Mouse (Mus musculus) ES-Bruce4 (cell line): Measurements from ENCODE around the gene Pakap. TPM values are rescaled to one million over a fixed set of nuclear protein-coding genes. Genes with fewer than 3 reads are reported as not detected.

Experiments
- H3K27ac ChIP-seq: 2 replicates; pipeline ENCODE4 v1.5.1; 2012; ENCODE audit warnings: low read length, inconsistent platforms; ENCODE audit not compliant: insufficient read depth
- H3K27me3 ChIP-seq: 2 replicates; pipeline ENCODE4 v1.6.1; 2012; ENCODE audit warnings: mild to moderate bottlenecking, low read length, inconsistent platforms; ENCODE audit not compliant: control insufficient read depth, poor library complexity, insufficient read depth, severe bottlenecking
- H3K36me3 ChIP-seq: 2 replicates; pipeline ENCODE4 v1.6.1; 2012; ENCODE audit warnings: inconsistent platforms, mild to moderate bottlenecking, low read length, moderate library complexity; ENCODE audit not compliant: control insufficient read depth, poor library complexity, insufficient read depth, severe bottlenecking
- H3K4me1 ChIP-seq: one replicate; pipeline ENCODE4 v1.8.1; 2011; ENCODE audit warnings: low read length; ENCODE audit not compliant: control insufficient read depth, insufficient read depth
- H3K4me3 ChIP-seq: 2 replicates; pipeline ENCODE4 v1.5.1; 2011; ENCODE audit warnings: low read depth, mild to moderate bottlenecking, low read length
- H3K9ac ChIP-seq: 2 replicates; pipeline ENCODE4 v1.6.1; 2012; ENCODE audit warnings: low read depth, mild to moderate bottlenecking, inconsistent platforms; ENCODE audit not compliant: poor library complexity, severe bottlenecking
- H3K9me3 ChIP-seq: replicated peaks from 2 replicates; pipeline ENCODE4 v1.6.1; 2012; ENCODE audit warnings: mild to moderate bottlenecking, low read length, inconsistent platforms; ENCODE audit not compliant: control insufficient read depth, poor library complexity, insufficient read depth, severe bottlenecking
- CTCF ChIP-seq: IDR thresholded peaks from one replicate; pipeline ENCODE4 v1.8.1; 2011; ENCODE audit warnings: low read depth, low read length
- EP300 ChIP-seq: IDR thresholded peaks from 2 replicates; pipeline ENCODE4 v1.6.1; 2011; ENCODE audit warnings: low read depth, low read length; ENCODE audit not compliant: insufficient read depth
- POLR2A ChIP-seq: IDR thresholded peaks from one replicate; pipeline ENCODE4 v1.8.1; 2011; ENCODE audit warnings: low read length; ENCODE audit not compliant: insufficient read depth
- polyA plus RNA-seq: library from polyadenylated mRNA; stranded (reverse); fragments of >200 nt; gene quantifications from 2 replicates; pipeline ENCODE4 v1.2.4, GENCODE M21; 2011; ENCODE audit warnings: low read depth; ENCODE audit not compliant: missing spikeins, insufficient read depth, insufficient read length

Gene Pakap
- polyA plus RNA-seq, 1 experiment, result 2.4 TPM

GRCm38 (mm10) chr4:57762424-57762823, 194.4 kb downstream of the Pakap start:
- Histone ChIP-seq H3K27me3 (no peaks in the 10 kb centered on the region), H3K36me3 (no peaks in the 10 kb centered on the region), H3K9ac (no peak overlapping the region), H3K9me3 (no peaks in the 10 kb centered on the region), H3K27ac (no peak overlapping the region), H3K4me3 (no peak overlapping the region), H3K4me1 (peaks cover 5% of the 10 kb centered on the region)
- TF ChIP-seq EP300 (no peak), POLR2A (no peak), CTCF (no peak)

GRCm38 (mm10) chr4:57764392-57764791, 196.4 kb downstream of the Pakap start:
- H3K4me1 ChIP-seq, result peaks cover 3% of the 10 kb centered on the region
- H3K9ac ChIP-seq, result no peak overlapping the region
- no peaks in the 10 kb centered on the region for H3K36me3 ChIP-seq
- no peak overlapping the region for H3K27ac ChIP-seq
- no peaks in the 10 kb centered on the region for H3K9me3 ChIP-seq
- TF ChIP-seq CTCF (no peak), POLR2A (no peak), EP300 (no peak)
- H3K4me3 ChIP-seq, result no peak overlapping the region
- no peaks in the 10 kb centered on the region for H3K27me3 ChIP-seq

- no peak overlapping the region for H3K27ac ChIP-seq
- H3K27me3 ChIP-seq, result no peaks in the 10 kb centered on the region
- no peak overlapping the region for H3K4me3 ChIP-seq
- H3K9me3 ChIP-seq, result no peaks in the 10 kb centered on the region
- TF ChIP-seq EP300 (no peak), CTCF (no peak), POLR2A (no peak)
- peaks cover 4% of the 10 kb centered on the region for H3K4me1 ChIP-seq
- H3K36me3 ChIP-seq, result no peaks in the 10 kb centered on the region
- no peak overlapping the region for H3K9ac ChIP-seq
Measured at GRCm38 (mm10) chr4:57764926-57765325, 196.9 kb downstream of the Pakap start.

GRCm38 (mm10) chr4:57765806-57766205, 197.8 kb downstream of the Pakap start:
- peak; percentile 95 for TF ChIP-seq EP300
- TF ChIP-seq CTCF, result no peak
- TF ChIP-seq POLR2A, result no peak
- no peak overlapping the region for H3K9ac ChIP-seq
- H3K4me1 ChIP-seq, result peaks cover 7% of the 10 kb centered on the region
- no peaks in the 10 kb centered on the region for H3K27me3 ChIP-seq
- H3K36me3 ChIP-seq, result no peaks in the 10 kb centered on the region
- peak overlapping the region; percentile 65 for H3K27ac ChIP-seq
- no peak overlapping the region for H3K4me3 ChIP-seq
- no peaks in the 10 kb centered on the region for H3K9me3 ChIP-seq

GRCm38 (mm10) chr4:57769007-57769406, 201.0 kb downstream of the Pakap start:
- Histone ChIP-seq H3K27me3 (no peaks in the 10 kb centered on the region), H3K36me3 (no peaks in the 10 kb centered on the region), H3K9ac (no peak overlapping the region), H3K9me3 (no peaks in the 10 kb centered on the region), H3K4me3 (no peak overlapping the region), H3K27ac (no peak overlapping the region), H3K4me1 (peaks cover 12% of the 10 kb centered on the region)
- TF ChIP-seq CTCF, result no peak
- no peak for TF ChIP-seq EP300
- no peak for TF ChIP-seq POLR2A

GRCm38 (mm10) chr4:57770185-57770823, 202.3 kb downstream of the Pakap start:
- peaks cover 12% of the 10 kb centered on the region for H3K4me1 ChIP-seq
- H3K36me3 ChIP-seq, result no peaks in the 10 kb centered on the region
- H3K9ac ChIP-seq, result no peak overlapping the region
- TF ChIP-seq EP300 (0 out of 2 replicates have a peak, but pooled peaks have one; percentile 67), CTCF (no peak)
- H3K9me3 ChIP-seq, result no peaks in the 10 kb centered on the region
- no peaks in the 10 kb centered on the region for H3K27me3 ChIP-seq
- H3K27ac ChIP-seq, result peak overlapping the region; percentile 98
- H3K4me3 ChIP-seq, result no peak overlapping the region
